22 mouse cellular contexts compared by ENCODE assay signal in the genomic region with DNA sequence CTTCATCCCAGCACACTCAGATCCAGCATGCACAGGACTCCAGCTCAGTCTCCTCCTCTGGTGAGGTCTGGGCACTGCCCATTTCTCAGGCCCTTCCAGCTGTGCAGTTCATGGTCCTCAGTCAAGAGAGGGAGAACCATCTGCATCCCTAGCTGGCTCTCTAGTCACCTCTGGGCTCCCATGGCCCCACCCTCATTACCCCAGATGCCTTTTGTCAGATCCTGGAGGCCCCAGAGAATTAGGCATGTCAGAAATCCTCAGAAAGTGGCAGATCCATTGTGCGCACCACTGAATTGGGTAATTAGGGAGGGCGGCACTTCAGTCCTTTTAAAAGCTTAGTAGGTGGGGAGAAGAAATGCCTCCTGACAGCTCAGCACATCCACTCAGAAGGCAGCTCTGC. TPM values are rescaled to one million over a fixed set of nuclear protein-coding genes. Genes with fewer than 3 reads are reported as not detected.
DNase-seq lines count a peak whose midpoint lies in the region; ATAC-seq and TF ChIP-seq lines count a peak whose summit lies in the region.
"Had no signal": no experiment of that assay in that cellular context is flagged by ENCODE, and none has a peak within 500 bp of the region (broad histone marks: within the 10 kb centered on the region; RNA-seq: fewer than 3 reads in every experiment).

No protein-coding gene starts in this region.

- H3K9me3 ChIP-seq in hindbrain, embryonic 11.5 days (ENCODE audit: control insufficient read depth, low read length), result no peaks in the 10 kb centered on the region
- no peaks in the 10 kb centered on the region for H3K9me3 ChIP-seq in hindbrain, postnatal 0 days (ENCODE audit: low read length)
- H3K9me3 ChIP-seq in forebrain, embryonic 11.5 days (ENCODE audit: control insufficient read depth, low read length), result no peaks in the 10 kb centered on the region
- H3K9me3 ChIP-seq: heart, embryonic 15.5 days; limb, embryonic 10.5 days; neural tube, embryonic 12.5 days had no signal

- no peak overlapping the region for H3K27ac ChIP-seq in hindbrain, embryonic 11.5 days (ENCODE audit: low read depth, low read length)
- no peak overlapping the region for H3K27ac ChIP-seq in hindbrain, postnatal 0 days
- H3K27ac ChIP-seq in forebrain, embryonic 11.5 days (ENCODE audit: low read depth, low read length), result no peak overlapping the region
- H3K27ac ChIP-seq: heart, embryonic 15.5 days; left cerebral cortex, adult 2 months; limb, embryonic 10.5 days; neural tube, embryonic 12.5 days had no signal

- H3K4me3 ChIP-seq in hindbrain, embryonic 11.5 days (ENCODE audit: low read depth, low read length), result no peak overlapping the region
- H3K4me3 ChIP-seq in hindbrain, postnatal 0 days (ENCODE audit: low read length), result no peak overlapping the region
- H3K4me3 ChIP-seq in forebrain, embryonic 11.5 days (ENCODE audit: low read depth, low read length), result no peak overlapping the region
- H3K4me3 ChIP-seq: heart, embryonic 15.5 days; left cerebral cortex, adult 2 months; limb, embryonic 10.5 days; neural tube, embryonic 12.5 days had no signal

- H3K4me1 ChIP-seq in hindbrain, embryonic 11.5 days (replicated peaks; ENCODE audit: control insufficient read depth, insufficient read depth, low read length), result no peaks in the 10 kb centered on the region
- H3K4me1 ChIP-seq in hindbrain, postnatal 0 days (ENCODE audit: insufficient read depth, low read length), result no peaks in the 10 kb centered on the region
- peaks cover 3% of the 10 kb centered on the region; the same call in 1 of the 2 replicates for H3K4me1 ChIP-seq in forebrain, embryonic 11.5 days (replicated peaks; ENCODE audit: control insufficient read depth, insufficient read depth, low read length)
- H3K4me1 ChIP-seq: limb, embryonic 10.5 days; neural tube, embryonic 12.5 days had no signal

- peak; percentile 19 for DNase-seq in hindbrain, embryonic 11.5 days (ENCODE audit: low spot score)
- no peak for DNase-seq in hindbrain, postnatal 0 days (ENCODE audit: low spot score)
- DNase-seq in retina, embryonic 14.5 days (ENCODE audit: low spot score), result peak; percentile 47
- DNase-seq in retina, postnatal 1 day, result no peak
- DNase-seq in forebrain, embryonic 11.5 days (ENCODE audit: low spot score), result peak; percentile 56
- no peak for DNase-seq in ovary, adult 18-20 months (ENCODE audit: low spot score)
- no peak for DNase-seq in gastrocnemius, postnatal 10 days
- DNase-seq: adrenal gland, postnatal 36 days; B cell, adult 2 months; cerebellum, adult 9-10 months; heart, postnatal 4 days; kidney, adult 8-10 months; kidney, postnatal 14 days; liver, postnatal 0 days; lung, postnatal 10 days; right cerebral cortex, postnatal 25 days; thymus, adult 18-20 months had no signal

- no peak overlapping the region for H3K9ac ChIP-seq in hindbrain, embryonic 11.5 days (ENCODE audit: low read depth, low read length)
- no peak overlapping the region for H3K9ac ChIP-seq in hindbrain, postnatal 0 days (replicated peaks; ENCODE audit: low read length)
- H3K9ac ChIP-seq in forebrain, embryonic 11.5 days (ENCODE audit: low read length), result no peak overlapping the region
- H3K9ac ChIP-seq: heart, embryonic 15.5 days; liver, postnatal 0 days; neural tube, embryonic 12.5 days had no signal

- no peaks in the 10 kb centered on the region for H3K36me3 ChIP-seq in hindbrain, embryonic 11.5 days (ENCODE audit: control insufficient read depth, insufficient read depth, low read length)
- H3K36me3 ChIP-seq in hindbrain, postnatal 0 days (ENCODE audit: insufficient read depth, low read length), result no peaks in the 10 kb centered on the region
- H3K36me3 ChIP-seq in forebrain, embryonic 11.5 days (ENCODE audit: control insufficient read depth, insufficient read depth, low read length), result no peaks in the 10 kb centered on the region
- H3K36me3 ChIP-seq: heart, embryonic 15.5 days; limb, embryonic 10.5 days; neural tube, embryonic 12.5 days had no signal

- no peaks in the 10 kb centered on the region for H3K27me3 ChIP-seq in hindbrain, embryonic 11.5 days (ENCODE audit: control insufficient read depth, insufficient read depth, low read length)
- H3K27me3 ChIP-seq in hindbrain, postnatal 0 days (ENCODE audit: insufficient read depth, low read length), result no peaks in the 10 kb centered on the region
- H3K27me3 ChIP-seq in forebrain, embryonic 11.5 days (ENCODE audit: control insufficient read depth, insufficient read depth, low read length), result no peaks in the 10 kb centered on the region
- H3K27me3 ChIP-seq: heart, embryonic 15.5 days; neural tube, embryonic 12.5 days had no signal

- no peak overlapping the region for H3K4me2 ChIP-seq in hindbrain, embryonic 11.5 days (replicated peaks; ENCODE audit: low read depth, low read length)
- H3K4me2 ChIP-seq in hindbrain, postnatal 0 days (ENCODE audit: low read depth, low read length), result no peak overlapping the region
- H3K4me2 ChIP-seq in forebrain, embryonic 11.5 days (ENCODE audit: low read depth, low read length, severe bottlenecking), result no peak overlapping the region
- H3K4me2 ChIP-seq: heart, embryonic 15.5 days; neural tube, embryonic 12.5 days had no signal

- no peak for TF ChIP-seq CTCF in hindbrain, postnatal 0 days (IDR thresholded peaks at IDR 0.05; ENCODE audit: low read depth)

- ATAC-seq in hindbrain, embryonic 11.5 days (ENCODE audit: low FRiP score), result peak; percentile 45; the same call in 1 of the 2 replicates
- ATAC-seq in hindbrain, postnatal 0 days, result no peak
- ATAC-seq in forebrain, embryonic 11.5 days (replicated peaks; ENCODE audit: low FRiP score), result 0 out of 2 replicates have a peak, but pooled peaks have one; percentile 51
- ATAC-seq: liver, postnatal 0 days had no signal

- 52% methylated on average over 2 of the region's 2 CpGs for WGBS in hindbrain, embryonic 11.5 days
- 46% methylated on average over 2 of the region's 2 CpGs for WGBS in hindbrain, postnatal 0 days
- 24% methylated on average over 2 of the region's 2 CpGs for WGBS in forebrain, embryonic 11.5 days

RNA-seq across cellular contexts. Expression of a gene that starts 32.1 kb away (rescaled TPM):
- polyA plus RNA-seq in hindbrain, embryonic 11.5 days (2014; fragmentation: Nextera tagmentation; extraction: Ambion mirVana), result 20.3 and 20.7 TPM in 2 replicates
- total RNA-seq in hindbrain, postnatal 0 days (2014; rRNA removed), result 142 and 158 TPM in 2 replicates
- 179 and 204 TPM in 2 replicates for polyA plus RNA-seq in hindbrain, postnatal 0 days (2015; fragmentation: Nextera tagmentation; extraction: Ambion mirVana)
- 4.6 and 6.0 TPM in 2 replicates for polyA plus RNA-seq in forebrain, embryonic 11.5 days (2014; fragmentation: Nextera tagmentation; extraction: Ambion mirVana)
- 100 to 1,000 TPM; 105 to 113 TPM for total RNA-seq in gastrocnemius, postnatal 10 days (2021)
- polyA plus RNA-seq: liver, adult 2 months had no signal

Comparison
In these comparisons a context has a peak if more than half of its experiments do, and no peak if none do; other contexts are left out.
1. DNase-seq: peak in hindbrain, embryonic 11.5 days (single experiment), retina, embryonic 14.5 days (single experiment) and forebrain, embryonic 11.5 days (single experiment); none in hindbrain, postnatal 0 days (single experiment), retina, postnatal 1 day (single experiment), ovary, adult 18-20 months (single experiment) and gastrocnemius, postnatal 10 days (single experiment).